22 mouse cellular contexts compared by ENCODE assay signal in genomic region chr4:84232346-84232745, GRCm38 (mm10).
"Had no signal": no experiment of that assay in that cellular context is flagged by ENCODE, and none has a peak within 500 bp of the region (broad histone marks: within the 10 kb centered on the region; RNA-seq: fewer than 3 reads in every experiment).

No protein-coding gene starts in this region.

- H3K4me2 ChIP-seq: kidney, embryonic 15.5 days; liver, embryonic 11.5 days; liver, embryonic 15.5 days; lung, embryonic 15.5 days; midbrain, embryonic 11.5 days; neural tube, embryonic 12.5 days; neural tube, embryonic 15.5 days had no signal

- H3K9ac ChIP-seq: kidney, embryonic 15.5 days; liver, embryonic 15.5 days; lung, embryonic 15.5 days; neural tube, embryonic 12.5 days; neural tube, embryonic 15.5 days had no signal

- H3K27ac ChIP-seq: kidney, embryonic 15.5 days; left cerebral cortex, adult 2 months; liver, embryonic 15.5 days; lung, embryonic 15.5 days; neural tube, embryonic 12.5 days; neural tube, embryonic 15.5 days; stomach, postnatal 0 days had no signal

- DNase-seq: kidney, postnatal 10 days; kidney, postnatal 36 days; layer of hippocampus, postnatal 36 days; lung, adult 18-20 months; lung, postnatal 10 days; lung, postnatal 36 days; midbrain, embryonic 14.5 days; right cerebral cortex, adult 18-20 months; right cerebral cortex, postnatal 14 days; right cerebral cortex, postnatal 4 days; thymus, adult 2 months; thymus, postnatal 14 days; thymus, postnatal 4 days had no signal

- H3K27me3 ChIP-seq: kidney, embryonic 15.5 days; liver, embryonic 15.5 days; lung, embryonic 15.5 days; neural tube, embryonic 12.5 days; neural tube, embryonic 15.5 days had no signal

- H3K4me3 ChIP-seq: kidney, embryonic 15.5 days; left cerebral cortex, adult 2 months; liver, embryonic 15.5 days; lung, embryonic 15.5 days; neural tube, embryonic 12.5 days; neural tube, embryonic 15.5 days had no signal

- H3K36me3 ChIP-seq: kidney, embryonic 15.5 days; liver, embryonic 15.5 days; lung, embryonic 15.5 days; neural tube, embryonic 12.5 days; neural tube, embryonic 15.5 days had no signal

- H3K9me3 ChIP-seq: kidney, embryonic 15.5 days; liver, embryonic 15.5 days; lung, embryonic 15.5 days; neural tube, embryonic 12.5 days; neural tube, embryonic 15.5 days had no signal

- H3K4me1 ChIP-seq: kidney, embryonic 15.5 days; liver, embryonic 15.5 days; lung, embryonic 15.5 days; neural tube, embryonic 12.5 days; neural tube, embryonic 15.5 days had no signal
